Mouse (Mus musculus): ENCODE results near the gene Slc26a5. TPM values are rescaled to one million over a fixed set of nuclear protein-coding genes. Genes with fewer than 3 reads are reported as not detected.

The Slc26a5 gene
- total and polyA plus RNA-seq, 3 experiments = not detected

- H3K36me3 ChIP-seq (ENCODE audit: control insufficient read depth, insufficient read depth, low read length) = no peaks in the 10 kb centered on the region
- no peak overlapping the region for H3K4me3 ChIP-seq
- no peaks in the 10 kb centered on the region for H3K79me2 ChIP-seq (replicated peaks; ENCODE audit: control insufficient read depth, insufficient read depth, low read length)
- TF ChIP-seq EP300 (IDR thresholded peaks at IDR 0.05; ENCODE audit: insufficient read depth, low read depth, low read length) = no peak
- no peak for TF ChIP-seq POLR2A (IDR thresholded peaks at IDR 0.05; ENCODE audit: insufficient read depth, low read depth, low read length)
- no peak for TF ChIP-seq CTCF (IDR thresholded peaks at IDR 0.05)
- intact Hi-C loops (cut with DNase I) = no loop called here
- no peak for DNase-seq
- no peaks in the 10 kb centered on the region for H3K4me1 ChIP-seq (ENCODE audit: control insufficient read depth, insufficient read depth, low read length)
- H3K9ac ChIP-seq (ENCODE audit: low read depth, low read length) = no peak overlapping the region
- no peak overlapping the region for H3K27ac ChIP-seq
- H3K27me3 ChIP-seq (ENCODE audit: control insufficient read depth, insufficient read depth, low read length) = no peaks in the 10 kb centered on the region
- WGBS = 79% methylated on average over 7 of the region's 7 CpGs
Observed at GRCm38 (mm10) chr5:21858653-21859052, 6.8 kb downstream of the Slc26a5 start.

DNA sequence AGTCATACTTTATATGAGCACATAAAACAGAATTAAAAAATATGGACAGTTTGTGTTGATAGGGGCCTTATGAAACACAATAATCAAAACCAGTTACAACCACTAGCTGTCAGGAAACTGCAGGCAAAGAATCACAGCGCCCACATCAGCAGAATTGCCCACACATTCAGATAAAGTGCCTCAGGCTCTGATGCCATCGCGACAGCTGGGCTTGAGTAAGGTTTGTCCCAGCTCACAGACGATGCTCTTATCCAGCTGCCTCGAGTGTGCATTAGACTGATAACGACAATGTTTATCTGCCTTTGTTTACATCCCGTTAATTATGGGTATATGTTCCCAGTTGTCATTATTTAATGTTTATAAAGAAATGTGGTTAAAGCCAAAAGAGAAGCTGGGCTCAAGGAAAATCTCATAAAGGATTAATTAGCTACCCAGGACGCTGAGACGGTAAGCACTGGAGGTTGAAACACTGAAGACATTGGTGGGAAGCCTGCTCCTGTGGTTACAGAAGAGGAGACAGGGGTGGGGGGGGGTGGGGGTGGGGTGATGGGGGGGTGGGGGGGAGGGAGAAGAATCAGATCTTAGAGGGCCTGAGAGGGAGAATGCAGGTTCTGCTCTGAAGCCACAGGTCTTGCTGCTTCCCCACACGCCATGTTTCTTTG, 13.6 kb downstream of the Slc26a5 start:
- no peaks in the 10 kb centered on the region for H3K4me1 ChIP-seq (ENCODE audit: control insufficient read depth, insufficient read depth, low read length)
- 49% methylated on average over 10 of the region's 10 CpGs for WGBS
- no peak for DNase-seq
- H3K36me3 ChIP-seq (ENCODE audit: control insufficient read depth, insufficient read depth, low read length) = no peaks in the 10 kb centered on the region
- intact Hi-C loops (cut with DNase I) = no loop called here
- no peak overlapping the region for H3K9ac ChIP-seq (ENCODE audit: low read depth, low read length)
- no peaks in the 10 kb centered on the region for H3K79me2 ChIP-seq (replicated peaks; ENCODE audit: control insufficient read depth, insufficient read depth, low read length)
- no peak overlapping the region for H3K27ac ChIP-seq
- H3K27me3 ChIP-seq (ENCODE audit: control insufficient read depth, insufficient read depth, low read length) = no peaks in the 10 kb centered on the region
- H3K4me3 ChIP-seq = no peak overlapping the region
- TF ChIP-seq EP300 (IDR thresholded peaks at IDR 0.05; ENCODE audit: insufficient read depth, low read depth, low read length) = no peak
- TF ChIP-seq POLR2A (IDR thresholded peaks at IDR 0.05; ENCODE audit: insufficient read depth, low read depth, low read length) = no peak
- no peak for TF ChIP-seq CTCF (IDR thresholded peaks at IDR 0.05)

DNA sequence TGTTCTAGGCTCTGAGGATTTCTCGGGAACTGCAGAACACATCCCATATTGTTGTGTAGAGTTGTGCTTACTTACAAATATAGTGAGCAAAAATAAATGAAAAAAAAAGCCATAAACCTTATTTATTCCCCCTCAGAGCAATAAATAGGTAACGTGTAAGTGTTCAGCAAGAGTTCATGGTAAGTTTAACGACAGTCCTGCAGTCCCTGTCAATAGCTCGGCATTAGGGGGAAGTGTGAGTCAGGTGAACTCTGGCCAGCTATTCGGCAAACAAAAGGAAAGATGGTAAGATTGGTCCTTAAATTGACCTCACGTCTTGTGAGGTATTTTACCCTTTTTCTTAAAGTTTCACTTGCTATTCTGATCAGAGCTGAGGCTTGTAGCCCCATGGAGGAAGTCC, 18.0 kb downstream of the Slc26a5 start:
- intact Hi-C loops (cut with DNase I) = no loop called here
- no peaks in the 10 kb centered on the region for H3K27me3 ChIP-seq (ENCODE audit: control insufficient read depth, insufficient read depth, low read length)
- H3K4me3 ChIP-seq = no peak overlapping the region
- no peak for DNase-seq
- H3K79me2 ChIP-seq (replicated peaks; ENCODE audit: control insufficient read depth, insufficient read depth, low read length) = no peaks in the 10 kb centered on the region
- H3K27ac ChIP-seq = no peak overlapping the region
- no peaks in the 10 kb centered on the region for H3K4me1 ChIP-seq (ENCODE audit: control insufficient read depth, insufficient read depth, low read length)
- WGBS = 69% methylated on average over 6 of the region's 6 CpGs
- H3K9ac ChIP-seq (ENCODE audit: low read depth, low read length) = no peak overlapping the region
- H3K36me3 ChIP-seq (ENCODE audit: control insufficient read depth, insufficient read depth, low read length) = no peaks in the 10 kb centered on the region
- TF ChIP-seq POLR2A (IDR thresholded peaks at IDR 0.05; ENCODE audit: insufficient read depth, low read depth, low read length) (no peak), CTCF (IDR thresholded peaks at IDR 0.05) (no peak), EP300 (IDR thresholded peaks at IDR 0.05; ENCODE audit: insufficient read depth, low read depth, low read length) (no peak)

- Histone ChIP-seq H3K27me3 (ENCODE audit: control insufficient read depth, insufficient read depth, low read length) (no peaks in the 10 kb centered on the region), H3K27ac (no peak overlapping the region), H3K9ac (ENCODE audit: low read depth, low read length) (no peak overlapping the region), H3K79me2 (replicated peaks; ENCODE audit: control insufficient read depth, insufficient read depth, low read length) (no peaks in the 10 kb centered on the region), H3K4me1 (ENCODE audit: control insufficient read depth, insufficient read depth, low read length) (no peaks in the 10 kb centered on the region), H3K36me3 (ENCODE audit: control insufficient read depth, insufficient read depth, low read length) (no peaks in the 10 kb centered on the region), H3K4me3 (no peak overlapping the region)
- intact Hi-C loops (cut with DNase I) = no loop called here
- no peak for DNase-seq
- TF ChIP-seq CTCF (IDR thresholded peaks at IDR 0.05) (no peak), EP300 (IDR thresholded peaks at IDR 0.05; ENCODE audit: insufficient read depth, low read depth, low read length) (no peak), POLR2A (IDR thresholded peaks at IDR 0.05; ENCODE audit: insufficient read depth, low read depth, low read length) (no peak)
- 68% methylated on average over 20 of the region's 20 CpGs for WGBS
Observed at GRCm38 (mm10) chr5:21846616-21847290, 18.7 kb downstream of the Slc26a5 start.

DNA sequence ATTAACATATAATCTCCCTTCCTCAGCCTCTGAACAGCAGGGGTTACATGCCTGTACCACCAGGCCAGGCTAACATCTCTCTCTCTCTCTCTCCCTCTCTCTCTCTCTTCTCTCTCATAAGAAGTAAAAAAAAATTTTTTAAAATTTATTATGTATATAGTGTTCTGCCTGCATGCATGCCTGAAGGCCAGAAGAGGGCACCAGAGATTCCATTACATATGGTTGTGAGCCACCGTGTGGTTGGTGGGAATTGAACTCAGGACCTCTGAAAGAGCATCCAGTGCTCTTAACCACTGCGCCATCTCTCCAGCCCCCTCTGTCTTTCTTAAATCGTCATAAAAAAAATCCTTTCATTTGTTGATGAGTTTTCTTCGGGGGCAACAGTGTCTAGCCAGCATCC, 20.7 kb downstream of the Slc26a5 start:
- H3K27me3 ChIP-seq (ENCODE audit: control insufficient read depth, insufficient read depth, low read length) = no peaks in the 10 kb centered on the region
- DNase-seq = no peak
- 64% methylated on average over 4 of the region's 4 CpGs for WGBS
- no peaks in the 10 kb centered on the region for H3K4me1 ChIP-seq (ENCODE audit: control insufficient read depth, insufficient read depth, low read length)
- no peaks in the 10 kb centered on the region for H3K36me3 ChIP-seq (ENCODE audit: control insufficient read depth, insufficient read depth, low read length)
- no peaks in the 10 kb centered on the region for H3K79me2 ChIP-seq (replicated peaks; ENCODE audit: control insufficient read depth, insufficient read depth, low read length)
- TF ChIP-seq CTCF (IDR thresholded peaks at IDR 0.05) (peak; percentile 49), EP300 (IDR thresholded peaks at IDR 0.05; ENCODE audit: insufficient read depth, low read depth, low read length) (no peak)
- intact Hi-C loops (cut with DNase I) = no loop called here
- H3K27ac ChIP-seq = no peak overlapping the region
- no peak overlapping the region for H3K9ac ChIP-seq (ENCODE audit: low read depth, low read length)
- no peak overlapping the region for H3K4me3 ChIP-seq

- Histone ChIP-seq H3K79me2 (replicated peaks; ENCODE audit: control insufficient read depth, insufficient read depth, low read length) (no peaks in the 10 kb centered on the region), H3K27me3 (ENCODE audit: control insufficient read depth, insufficient read depth, low read length) (no peaks in the 10 kb centered on the region), H3K4me3 (no peak overlapping the region), H3K27ac (no peak overlapping the region), H3K9ac (ENCODE audit: low read depth, low read length) (no peak overlapping the region), H3K36me3 (ENCODE audit: control insufficient read depth, insufficient read depth, low read length) (no peaks in the 10 kb centered on the region), H3K4me1 (ENCODE audit: control insufficient read depth, insufficient read depth, low read length) (no peaks in the 10 kb centered on the region)
- TF ChIP-seq EP300 (IDR thresholded peaks at IDR 0.05; ENCODE audit: insufficient read depth, low read depth, low read length) (no peak), CTCF (IDR thresholded peaks at IDR 0.05) (no peak), POLR2A (IDR thresholded peaks at IDR 0.05; ENCODE audit: insufficient read depth, low read depth, low read length) (no peak)
- intact Hi-C loops (cut with DNase I) = no loop called here
- 67% methylated on average over 3 of the region's 3 CpGs for WGBS
- DNase-seq = no peak
Observed at GRCm38 (mm10) chr5:21831761-21832160, 33.6 kb downstream of the Slc26a5 start.

Data from heart, adult 2 months (tissue).